Mouse (Mus musculus) left cerebral cortex, postnatal 25 days (tissue): ENCODE measurements around the gene Cacna1s. TPM values are rescaled to one million over a fixed set of nuclear protein-coding genes. Genes with fewer than 3 reads are reported as not detected.

Experiments used
- DNase-seq, 2 experiments: peaks; one replicate each; pipeline ENCODE4 v3.0.0; 2022; ENCODE audit warnings: low spot score in 2 of 2, mixed read lengths in 1 of 2
- intact Hi-C: fragments of 180-260 bp; cut with DNase I; formaldehyde crosslinking; loops from one replicate; pipeline ENCODE4 v1.15.1; 2025
- total RNA-seq, 2 experiments: library from RNA; stranded (reverse); gene quantifications; 2 replicates each; pipeline ENCODE4 v1.2.3; 2021

The Cacna1s gene
- total RNA-seq, 2 experiments from 2014 or later: 2.3 to 2.6 TPM

GRCm38 (mm10) chr1:136160930-136161329 is 108.4 kb downstream of the Cacna1s start:
- intact Hi-C loops: no loop called here
- DNase-seq: no peak

- intact Hi-C loops: no loop called here
- DNase-seq: no peak
Observed at GRCm38 (mm10) chr1:136161333-136161921, 108.9 kb downstream of the Cacna1s start.

- intact Hi-C loops: no loop called here
- DNase-seq: no peak
Observed at GRCm38 (mm10) chr1:136165436-136165835, 112.9 kb downstream of the Cacna1s start.

- intact Hi-C loops: loop anchor here (2.0 kb wide), 2 partner anchors 51 to 117 kb away; partner anchors contain the start of gene Ascl5
- peak in 1 of 2 experiments; percentile 75 for DNase-seq
Observed at GRCm38 (mm10) chr1:136167657-136168056, 115.1 kb downstream of the Cacna1s start.

Other genes starting within 250 kb of the Cacna1s start
- gene Lad1, start 234.2 kb upstream of the Cacna1s start, total RNA-seq: 1 to 10 TPM; 1.1 TPM
- gene Tnnt2, start 216.4 kb upstream of the Cacna1s start, total RNA-seq: 1 to 10 TPM; 3.9 to 6.3 TPM
- gene Pkp1, start 133.5 kb upstream of the Cacna1s start, total RNA-seq: under 1 TPM; 0.21 to 0.50 TPM
- gene Igfn1, start 46.4 kb upstream of the Cacna1s start, total RNA-seq: 10 to 100 TPM in 1 of 2 experiments, 1 to 10 TPM in 1; 9.2 to 11.4 TPM
- gene Tmem9, start 44.6 kb upstream of the Cacna1s start, total RNA-seq: 10 to 100 TPM; 63.3 to 65.0 TPM
- 1 to 10 TPM in 1 of 2 experiments, under 1 TPM in 1; 0.87 to 1.9 TPM for gene Ascl5, start 1.9 kb upstream of the Cacna1s start, total RNA-seq
- 10 to 100 TPM; 68.4 to 73.0 TPM for gene Kif21b, start 78.6 kb downstream of the Cacna1s start, total RNA-seq
- 1 to 10 TPM; 2.0 to 2.1 TPM for gene Mroh3, start 160.1 kb downstream of the Cacna1s start, total RNA-seq
- 1 to 10 TPM; 2.9 to 3.1 TPM for gene Inava, start 181.5 kb downstream of the Cacna1s start, total RNA-seq
- gene Gpr25, start 208.1 kb downstream of the Cacna1s start, total RNA-seq: 1 to 10 TPM; 5.4 to 7.3 TPM